Mouse (Mus musculus): ENCODE measurements around the gene Scarb2. TPM values are rescaled to one million over a fixed set of nuclear protein-coding genes. Genes with fewer than 3 reads are reported as not detected.
"Not testable (repeated sequence)": the region's sequence is repeated elsewhere in the genome, so short reads cannot be mapped to it uniquely, and the experiment has no call there.

The Scarb2 gene
- 7.9 and 9.0 TPM in 2 replicates for polyA plus RNA-seq (2015; fragmentation: Nextera tagmentation; extraction: Ambion mirVana)

GRCm38 (mm10) chr5:92506733-92507132 lies at the start of gene Scarb2:
Scarb2 (minus strand) TSS chr5:92506833.
- Histone ChIP-seq H3K4me3 (peak within 1 kb of the TSS; percentile 89), H3K27ac (peak within 1 kb of the TSS; percentile 94), H3K9me3 (no peaks in the 10 kb centered on the region), H3K9ac (peak within 1 kb of the TSS; percentile 93), H3K36me3 (no peaks in the 10 kb centered on the region), H3K27me3 (no peaks in the 10 kb centered on the region), H3K4me1 (peaks cover 22% of the 10 kb centered on the region), H3K4me2 (peak within 1 kb of the TSS; percentile 68)
- no peak for ATAC-seq (ENCODE audit: insufficient number of reproducible peaks, insufficient read depth, low FRiP score, low TSS enrichment, low read depth)

DNA sequence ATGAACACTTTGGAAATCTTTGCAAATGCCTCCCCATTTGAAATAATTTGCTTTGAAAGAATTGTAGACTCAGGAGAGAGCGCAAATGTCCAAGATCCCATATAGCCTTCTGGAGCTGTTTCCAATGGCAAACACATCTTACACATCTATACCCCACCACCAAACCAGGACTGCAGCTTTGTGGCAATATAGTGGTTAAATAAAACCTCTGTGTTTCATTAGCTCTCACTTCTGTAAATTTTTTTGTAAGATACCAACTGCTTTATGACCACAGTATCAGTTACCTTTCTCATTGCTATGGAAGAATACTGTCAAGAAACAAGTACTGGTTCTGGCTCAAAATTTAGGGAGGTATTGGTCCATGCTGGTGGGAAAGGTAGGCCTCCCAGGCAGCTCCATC lies 49.3 kb upstream of the Scarb2 start:
- ATAC-seq (ENCODE audit: insufficient number of reproducible peaks, insufficient read depth, low FRiP score, low TSS enrichment, low read depth), result no peak
- Histone ChIP-seq H3K9me3 (no peaks in the 10 kb centered on the region), H3K9ac (no peak overlapping the region), H3K4me3 (no peak overlapping the region), H3K27ac (no peak overlapping the region), H3K4me1 (peaks cover 4% of the 10 kb centered on the region; the same call in 1 of the 2 replicates), H3K4me2 (no peak overlapping the region), H3K36me3 (no peaks in the 10 kb centered on the region), H3K27me3 (no peaks in the 10 kb centered on the region)
- 98% methylated on average over 1 of the region's 1 CpGs for WGBS

DNA sequence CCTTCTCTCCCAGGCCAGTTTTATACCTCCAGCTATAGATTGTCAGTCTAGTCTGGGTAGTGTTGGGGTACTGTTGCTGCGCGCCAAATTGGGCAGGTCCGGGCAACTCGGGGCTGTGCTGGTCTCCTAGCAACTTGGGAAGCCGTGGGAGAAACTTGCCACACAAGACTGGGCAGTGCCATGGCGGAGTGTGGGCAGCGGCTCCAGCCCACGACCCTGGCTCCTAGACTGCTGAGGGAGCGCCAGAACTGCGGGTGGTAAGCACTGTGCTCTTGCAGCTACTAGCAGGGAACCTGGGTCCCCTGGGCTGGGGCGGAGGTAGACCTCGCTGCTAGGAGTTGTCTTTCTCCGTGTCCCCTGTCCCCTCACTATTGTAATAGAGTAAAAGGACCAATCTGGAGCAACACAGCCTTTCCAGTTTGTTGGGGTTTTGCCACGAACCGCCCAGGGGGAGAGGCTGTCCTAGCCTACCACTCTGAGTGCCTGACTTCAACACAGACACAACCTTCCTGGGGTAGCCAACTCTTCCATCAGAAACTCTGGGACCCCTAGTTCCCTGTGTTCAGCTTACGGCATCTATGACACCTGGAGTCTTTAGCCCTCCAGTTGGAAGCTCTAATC lies 48.4 kb upstream of the Scarb2 start, which contains the start of gene Fam47e:
Fam47e (plus strand) TSS at position 179 of the 621 bp plus-strand sequence.
- no peaks in the 10 kb centered on the region for H3K36me3 ChIP-seq
- H3K4me1 ChIP-seq, result peaks cover 4% of the 10 kb centered on the region; the same call in 1 of the 2 replicates
- no peak within 1 kb of the TSS for H3K27ac ChIP-seq
- H3K27me3 ChIP-seq, result no peaks in the 10 kb centered on the region
- 65% methylated on average over 16 of the region's 16 CpGs for WGBS
- H3K4me3 ChIP-seq, result no peak within 1 kb of the TSS
- no peaks in the 10 kb centered on the region for H3K9me3 ChIP-seq
- ATAC-seq (ENCODE audit: insufficient number of reproducible peaks, insufficient read depth, low FRiP score, low TSS enrichment, low read depth), result no peak
- H3K4me2 ChIP-seq, result no peak within 1 kb of the TSS
- no peak within 1 kb of the TSS for H3K9ac ChIP-seq

GRCm38 (mm10) chr5:92554443-92554842 lies 47.8 kb upstream of the Scarb2 start:
- H3K9me3 ChIP-seq, result no peaks in the 10 kb centered on the region
- no peaks in the 10 kb centered on the region for H3K36me3 ChIP-seq
- H3K4me3 ChIP-seq, result no peak overlapping the region
- WGBS, result 65% methylated on average over 4 of the region's 4 CpGs
- peaks cover 4% of the 10 kb centered on the region; the same call in 1 of the 2 replicates for H3K4me1 ChIP-seq
- H3K27ac ChIP-seq, result no peak overlapping the region
- no peaks in the 10 kb centered on the region for H3K27me3 ChIP-seq
- no peak for ATAC-seq (ENCODE audit: insufficient number of reproducible peaks, insufficient read depth, low FRiP score, low TSS enrichment, low read depth)
- no peak overlapping the region for H3K4me2 ChIP-seq
- no peak overlapping the region for H3K9ac ChIP-seq

DNA sequence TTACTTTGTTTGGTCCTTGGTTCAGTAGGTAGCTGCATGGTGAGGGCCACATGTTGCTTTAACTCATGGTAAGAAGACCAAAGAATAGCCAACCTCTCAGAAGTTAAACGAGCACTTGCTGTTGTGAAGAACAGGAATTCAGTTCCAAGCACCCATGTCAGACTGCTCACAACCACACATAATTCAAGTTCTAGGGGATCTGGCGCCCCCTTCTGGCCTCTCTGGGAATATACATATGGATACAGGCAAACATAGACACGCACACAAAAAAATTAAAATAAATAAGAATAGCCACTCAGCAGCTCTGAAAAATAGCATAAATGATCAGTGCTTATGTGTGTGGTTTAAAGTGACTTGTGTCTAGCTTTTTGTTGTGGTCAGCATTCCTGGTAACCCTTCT lies 47.3 kb upstream of the Scarb2 start:
- ATAC-seq (ENCODE audit: insufficient number of reproducible peaks, insufficient read depth, low FRiP score, low TSS enrichment, low read depth), result no peak
- WGBS, result 67% methylated on average over 3 of the region's 3 CpGs
- Histone ChIP-seq H3K9ac (no peak overlapping the region), H3K9me3 (no peaks in the 10 kb centered on the region), H3K36me3 (no peaks in the 10 kb centered on the region), H3K4me2 (no peak overlapping the region), H3K27me3 (no peaks in the 10 kb centered on the region), H3K27ac (no peak overlapping the region), H3K4me3 (no peak overlapping the region), H3K4me1 (peaks cover 4% of the 10 kb centered on the region; the same call in 1 of the 2 replicates)

- WGBS, result 94% methylated on average over 2 of the region's 2 CpGs
- no peak for ATAC-seq (ENCODE audit: insufficient number of reproducible peaks, insufficient read depth, low FRiP score, low TSS enrichment, low read depth)
Observed at GRCm38 (mm10) chr5:92552611-92553010, 46.0 kb upstream of the Scarb2 start.

DNA sequence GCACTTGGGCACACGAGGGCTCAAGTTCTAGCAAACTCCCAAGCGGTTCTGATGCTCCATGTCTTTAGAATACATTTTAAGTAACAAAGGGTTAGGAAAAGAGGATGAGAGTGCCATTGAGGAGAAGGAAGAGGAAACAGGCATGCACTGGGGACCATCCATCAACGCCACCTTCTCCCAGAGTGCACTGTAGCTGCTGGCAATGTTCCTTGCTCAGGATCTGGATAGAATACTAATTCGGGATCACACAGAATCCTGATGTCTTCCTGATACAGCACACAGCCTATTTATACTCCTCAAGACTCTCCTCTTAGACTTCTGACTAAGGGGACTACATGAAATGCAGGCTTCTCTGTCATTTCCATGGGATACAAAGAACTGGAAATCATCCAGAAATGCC lies 33.1 kb upstream of the Scarb2 start:
- no peaks in the 10 kb centered on the region for H3K4me1 ChIP-seq
- H3K4me3 ChIP-seq, result no peak overlapping the region
- H3K36me3 ChIP-seq, result no peaks in the 10 kb centered on the region
- no peaks in the 10 kb centered on the region; the same call in 1 of the 2 replicates for H3K9me3 ChIP-seq
- 82% methylated on average over 4 of the region's 4 CpGs for WGBS
- no peak overlapping the region for H3K9ac ChIP-seq
- H3K27me3 ChIP-seq, result no peaks in the 10 kb centered on the region
- ATAC-seq (ENCODE audit: insufficient number of reproducible peaks, insufficient read depth, low FRiP score, low TSS enrichment, low read depth), result no peak
- H3K4me2 ChIP-seq, result no peak overlapping the region
- H3K27ac ChIP-seq, result no peak overlapping the region

More at GRCm38 (mm10) chr5:92552611-92553010, 46.0 kb upstream of the Scarb2 start:
- peaks cover 4% of the 10 kb centered on the region; the same call in 1 of the 2 replicates for H3K4me1 ChIP-seq
- H3K4me2 ChIP-seq, result no peak overlapping the region
- no peaks in the 10 kb centered on the region for H3K36me3 ChIP-seq
- H3K9me3 ChIP-seq, result no peaks in the 10 kb centered on the region
- H3K4me3 ChIP-seq, result no peak overlapping the region
- no peak overlapping the region for H3K9ac ChIP-seq
- no peaks in the 10 kb centered on the region for H3K27me3 ChIP-seq
- no peak overlapping the region for H3K27ac ChIP-seq

DNA sequence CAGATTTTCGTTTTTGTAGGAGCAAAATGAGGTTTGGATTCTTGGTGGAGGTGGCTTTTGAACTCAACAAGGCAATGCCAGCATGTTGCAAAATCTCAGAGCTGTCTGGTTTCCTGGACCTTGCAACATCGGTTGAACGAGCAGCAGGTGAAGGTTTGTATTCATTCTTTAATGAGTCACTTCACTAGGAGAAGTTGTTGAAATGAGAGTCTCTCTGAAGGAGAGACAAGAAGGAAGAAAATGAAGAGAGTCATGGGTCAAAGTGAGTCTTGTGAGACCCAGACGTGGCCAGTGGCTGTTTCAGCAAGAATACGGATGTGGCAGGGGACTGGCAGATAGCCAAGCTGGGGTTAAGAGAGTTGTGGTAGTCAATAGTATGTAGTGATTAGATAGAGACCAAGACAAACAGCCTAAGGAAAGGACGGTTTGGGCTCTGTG lies 18.2 kb upstream of the Scarb2 start:
- H3K4me3 ChIP-seq, result no peak overlapping the region
- H3K27me3 ChIP-seq, result no peaks in the 10 kb centered on the region
- H3K9ac ChIP-seq, result no peak overlapping the region
- H3K27ac ChIP-seq, result no peak overlapping the region
- WGBS, result 74% methylated on average over 6 of the region's 6 CpGs
- H3K4me1 ChIP-seq, result no peaks in the 10 kb centered on the region
- H3K9me3 ChIP-seq, result no peaks in the 10 kb centered on the region
- ATAC-seq (ENCODE audit: insufficient number of reproducible peaks, insufficient read depth, low FRiP score, low TSS enrichment, low read depth), result no peak
- H3K4me2 ChIP-seq, result no peak overlapping the region
- H3K36me3 ChIP-seq, result no peaks in the 10 kb centered on the region

- H3K4me1 ChIP-seq; H3K36me3 ChIP-seq; ATAC-seq (ENCODE audit: insufficient number of reproducible peaks, insufficient read depth, low FRiP score, low TSS enrichment, low read depth); H3K4me3 ChIP-seq; H3K9me3 ChIP-seq; H3K27ac ChIP-seq; H3K27me3 ChIP-seq; H3K4me2 ChIP-seq; H3K9ac ChIP-seq: not testable (repeated sequence)
- WGBS, result 86% methylated on average over 2 of the region's 2 CpGs
Observed at GRCm38 (mm10) chr5:92521131-92521530, 14.5 kb upstream of the Scarb2 start.

- Histone ChIP-seq H3K36me3 (no peaks in the 10 kb centered on the region), H3K27ac (no peak overlapping the region), H3K9ac (no peak overlapping the region), H3K4me3 (no peak overlapping the region), H3K9me3 (no peaks in the 10 kb centered on the region), H3K4me2 (no peak overlapping the region), H3K4me1 (no peaks in the 10 kb centered on the region), H3K27me3 (no peaks in the 10 kb centered on the region)
- WGBS, result 93% methylated on average over 5 of the region's 5 CpGs
- ATAC-seq (ENCODE audit: insufficient number of reproducible peaks, insufficient read depth, low FRiP score, low TSS enrichment, low read depth), result no peak
Observed at GRCm38 (mm10) chr5:92512066-92512465, 5.4 kb upstream of the Scarb2 start.

- H3K4me3 ChIP-seq, result no peak overlapping the region
- no peak overlapping the region for H3K9ac ChIP-seq
- no peak overlapping the region for H3K4me2 ChIP-seq
- ATAC-seq (ENCODE audit: insufficient number of reproducible peaks, insufficient read depth, low FRiP score, low TSS enrichment, low read depth), result no peak
- no peaks in the 10 kb centered on the region for H3K36me3 ChIP-seq
- H3K27ac ChIP-seq, result no peak overlapping the region
- H3K4me1 ChIP-seq, result peaks cover 3% of the 10 kb centered on the region
- no peaks in the 10 kb centered on the region for H3K27me3 ChIP-seq
- H3K9me3 ChIP-seq, result no peaks in the 10 kb centered on the region
Observed at GRCm38 (mm10) chr5:92511256-92511655, 4.6 kb upstream of the Scarb2 start.

GRCm38 (mm10) chr5:92508853-92509252 lies 2.2 kb upstream of the Scarb2 start:
- H3K9me3 ChIP-seq, result no peaks in the 10 kb centered on the region
- peaks cover 15% of the 10 kb centered on the region for H3K4me1 ChIP-seq
- no peak overlapping the region for H3K4me2 ChIP-seq
- no peak for ATAC-seq (ENCODE audit: insufficient number of reproducible peaks, insufficient read depth, low FRiP score, low TSS enrichment, low read depth)
- no peak overlapping the region for H3K4me3 ChIP-seq
- no peak overlapping the region for H3K9ac ChIP-seq
- WGBS, result 87% methylated on average over 5 of the region's 5 CpGs
- no peaks in the 10 kb centered on the region for H3K36me3 ChIP-seq
- no peak overlapping the region for H3K27ac ChIP-seq
- H3K27me3 ChIP-seq, result no peaks in the 10 kb centered on the region

Measured in embryonic facial prominence, embryonic 13.5 days (tissue).